Mouse (Mus musculus): ENCODE results near the gene Glb1l2.

- no peak for TF ChIP-seq CTCF (IDR thresholded peaks at IDR 0.05; ENCODE audit: control insufficient read depth, insufficient read depth, low read length)
- no peak for TF ChIP-seq POLR2A (IDR thresholded peaks at IDR 0.05; ENCODE audit: borderline replicate concordance, control insufficient read depth, low read depth, low read length)
Measured at GRCm38 (mm10) chr9:26768181-26768580, 38.1 kb downstream of the Glb1l2 start.
